ENCODE assay signal across 8 mouse cellular contexts in genomic region chr9:61370454-61370888, GRCm38 (mm10). TPM values are rescaled to one million over a fixed set of nuclear protein-coding genes. Genes with fewer than 3 reads are reported as not detected.
DNase-seq lines count a peak whose midpoint lies in the region; ATAC-seq and TF ChIP-seq lines count a peak whose summit lies in the region.

No protein-coding gene starts in this region.

- peak overlapping the region; percentile 31; the same call in 1 of the 2 replicates for H3K27ac ChIP-seq in ES-E14 (ENCODE audit: insufficient read depth, low read depth, low read length, poor library complexity, severe bottlenecking)
- H3K27ac ChIP-seq in forebrain, embryonic 15.5 days (replicated peaks): peak overlapping the region; percentile 96
- H3K27ac ChIP-seq in layer of hippocampus, adult 2 months: peak overlapping the region; percentile 96
- H3K27ac ChIP-seq in lung, embryonic 14.5 days (ENCODE audit: low read depth): peak overlapping the region; percentile 93

- under 1% methylated on average over 24 of the region's 25 CpGs for WGBS in forebrain, embryonic 15.5 days
- 0% methylated on average over 25 of the region's 25 CpGs for WGBS in lung, embryonic 14.5 days

- peaks cover 16 to 38% of the 10 kb centered on the region in 2 experiments for H3K4me1 ChIP-seq in ES-E14 (ENCODE audit: control insufficient read depth in 2 of 2, insufficient read depth in 2 of 2, low read length in 2 of 2, poor library complexity in 1 of 2)
- H3K4me1 ChIP-seq in forebrain, embryonic 15.5 days: peaks cover 49% of the 10 kb centered on the region
- H3K4me1 ChIP-seq in lung, embryonic 14.5 days (ENCODE audit: insufficient read depth): peaks cover 46% of the 10 kb centered on the region

- peaks cover under 1% of the 10 kb centered on the region; the same call in 1 of the 2 replicates for H3K36me3 ChIP-seq in ES-E14 (ENCODE audit: control insufficient read depth, insufficient read depth, low read length, poor library complexity, severe bottlenecking)
- no peaks in the 10 kb centered on the region for H3K36me3 ChIP-seq in forebrain, embryonic 15.5 days
- H3K36me3 ChIP-seq in lung, embryonic 14.5 days (ENCODE audit: insufficient read depth): peaks cover 4% of the 10 kb centered on the region; the same call in 1 of the 2 replicates

- H3K27me3 ChIP-seq in forebrain, embryonic 15.5 days: peaks cover 12% of the 10 kb centered on the region; the same call in 1 of the 2 replicates
- peaks cover 8% of the 10 kb centered on the region; the same call in 1 of the 2 replicates for H3K27me3 ChIP-seq in lung, embryonic 14.5 days (ENCODE audit: insufficient read depth, low read length)

- peak overlapping the region; percentile 72 to 78 for H3K4me3 ChIP-seq in ES-E14 (ENCODE audit: insufficient read depth in 1 of 2, low read depth in 1 of 2, low read length in 2 of 2, poor library complexity in 1 of 2, severe bottlenecking in 1 of 2)
- H3K4me3 ChIP-seq in forebrain, embryonic 15.5 days: peak overlapping the region; percentile 89
- peak overlapping the region; percentile 53 for H3K4me3 ChIP-seq in layer of hippocampus, adult 2 months
- peak overlapping the region; percentile 93 for H3K4me3 ChIP-seq in lung, embryonic 14.5 days (ENCODE audit: low read depth, low read length)

- H3K9me3 ChIP-seq in ES-E14 (ENCODE audit: control insufficient read depth, insufficient read depth, low read depth, low read length): no peaks in the 10 kb centered on the region
- no peaks in the 10 kb centered on the region for H3K9me3 ChIP-seq in forebrain, embryonic 15.5 days
- no peaks in the 10 kb centered on the region for H3K9me3 ChIP-seq in lung, embryonic 14.5 days (ENCODE audit: low read depth, low read length)

- DNase-seq in ES-E14 (ENCODE audit: low read depth, low spot score): peak; percentile 98
- peak; percentile 100 for DNase-seq in cerebellum, adult 11-12 months
- DNase-seq in heart, postnatal 36 days: peak; percentile 97 to 98
- DNase-seq in layer of hippocampus, adult 2 months (ENCODE audit: low spot score in 2 of 2): peak; percentile 100
- DNase-seq in lung, embryonic 14.5 days: peak; percentile 98
- DNase-seq in ovary, adult 18-20 months (ENCODE audit: low spot score): peak; percentile 98
- DNase-seq in thymus, postnatal 0 days (ENCODE audit: low spot score): peak; percentile 99

- in situ Hi-C loops in ES-E14 (cut with MboI; ENCODE audit: low sequenced_read_pairs in 2 of 2, unreplicated experiment in 2 of 2): no loop called here

- ATAC-seq in forebrain, embryonic 15.5 days (replicated peaks): peak; percentile 89
- ATAC-seq in lung, embryonic 14.5 days (ENCODE audit: insufficient read depth): peak; percentile 77

- H3K9ac ChIP-seq in ES-E14 (ENCODE audit: insufficient read depth, low read depth, low read length, poor library complexity, severe bottlenecking): peak overlapping the region; percentile 86
- H3K9ac ChIP-seq in forebrain, embryonic 15.5 days (replicated peaks): peak overlapping the region; percentile 64
- H3K9ac ChIP-seq in lung, embryonic 14.5 days: peak overlapping the region; percentile 73

- intact Hi-C loops in heart, postnatal 36 days (cut with DNase I): loop anchor here (5.0 kb wide), 2 partner anchors 182 to 338 kb away; no protein-coding TSS in a partner anchor

- H3K4me2 ChIP-seq in forebrain, embryonic 15.5 days (replicated peaks): peak overlapping the region; percentile 97
- H3K4me2 ChIP-seq in lung, embryonic 14.5 days: peak overlapping the region; percentile 99

- TF ChIP-seq CTCF in layer of hippocampus, adult 2 months (conservative IDR thresholded peaks at IDR 0.05): no peak
- no peak for TF ChIP-seq CTCF in lung, embryonic 14.5 days (IDR thresholded peaks at IDR 0.05; ENCODE audit: low read depth)

TF ChIP-seq in ES-E14, 5 proteins besides CTCF, POLR2A, EP300 and RAD21:
- TF ChIP-seq HCFC1 (IDR thresholded peaks at IDR 0.05; ENCODE audit: borderline replicate concordance, insufficient read depth, low read length): no peak
- peak; percentile 65 for TF ChIP-seq CHD2 (IDR thresholded peaks at IDR 0.05; ENCODE audit: low read depth, low read length)
- TF ChIP-seq ZNF384 (IDR thresholded peaks at IDR 0.05; ENCODE audit: low read depth, low read length): no peak
TF ChIP-seq in ES-E14: peak in this region for 1.

RNA-seq across cellular contexts. Expression of gene Tle3, which starts 1.7 kb away (rescaled TPM):
- total RNA-seq in ES-E14 (2012; rRNA removed): 51.0 and 57.0 TPM in 2 replicates
- polyA plus RNA-seq in forebrain, embryonic 15.5 days (2015; fragmentation: Nextera tagmentation; extraction: Ambion mirVana): 39.9 and 40.9 TPM in 2 replicates
- 10 to 100 TPM; 16.8 to 16.9 TPM for total RNA-seq in heart, postnatal 36 days (2021)
- total RNA-seq in layer of hippocampus, adult 2 months (2021): 10 to 100 TPM; 53.1 to 57.2 TPM
- polyA plus RNA-seq in lung, embryonic 14.5 days (2014; fragmentation: Nextera tagmentation; extraction: Ambion mirVana): 28.7 and 32.5 TPM in 2 replicates
- 40.3 and 42.6 TPM in 2 replicates for polyA plus RNA-seq in thymus, postnatal 0 days (2015; fragmentation: Nextera tagmentation; extraction: Ambion mirVana)

Comparison
In these comparisons a context has a peak if more than half of its experiments do, and no peak if none do; other contexts are left out.
1. Peak in every context shown above with its lines: DNase-seq, ATAC-seq, H3K4me3 ChIP-seq and H3K27ac ChIP-seq.
2. H3K27ac ChIP-seq: peak in every context shown above with its lines; median percentile 96 in forebrain, embryonic 15.5 days; 96 in layer of hippocampus, adult 2 months; 93 in lung, embryonic 14.5 days; 31 in ES-E14.